Mouse (Mus musculus) embryonic facial prominence, embryonic 15.5 days (tissue): ENCODE data around the gene Arhgap45. TPM values are rescaled to one million over a fixed set of nuclear protein-coding genes. Genes with fewer than 3 reads are reported as not detected.
A peak's percentile ranks its signal among the peaks of the same experiment; 100 is the strongest.

Experiments used
- ATAC-seq: fragments of 200-750 bp; cut with Nextera tagmentation; 2 replicates; pipeline ENCODE4 v1.8.0; 2017; ENCODE audit warnings: low read depth, moderate TSS enrichment; ENCODE audit not compliant: insufficient number of reproducible peaks, low FRiP score, low TSS enrichment
- H3K27ac ChIP-seq: fragments of 300-500 bp; sonication (generic); replicated peaks from 2 replicates; pipeline ENCODE4 v1.5.1; 2015; ENCODE audit warnings: mild to moderate bottlenecking, inconsistent platforms
- H3K27me3 ChIP-seq: fragments of 300-500 bp; sonication (generic); 2 replicates; pipeline ENCODE4 v1.6.1; 2015; ENCODE audit warnings: inconsistent platforms
- H3K36me3 ChIP-seq: fragments of 300-500 bp; sonication (generic); 2 replicates; pipeline ENCODE4 v1.6.1; 2015; ENCODE audit warnings: mild to moderate bottlenecking, inconsistent platforms
- H3K4me1 ChIP-seq: fragments of 300-500 bp; sonication (generic); 2 replicates; pipeline ENCODE4 v1.6.1; 2015; ENCODE audit warnings: inconsistent platforms
- H3K4me2 ChIP-seq: fragments of 300-500 bp; sonication (generic); replicated peaks from 2 replicates; pipeline ENCODE4 v1.6.1; 2015; ENCODE audit warnings: mild to moderate bottlenecking, inconsistent platforms
- H3K4me3 ChIP-seq: fragments of 300-500 bp; sonication (generic); replicated peaks from 2 replicates; pipeline ENCODE4 v1.5.1; 2015; ENCODE audit warnings: mild to moderate bottlenecking, inconsistent platforms
- H3K9ac ChIP-seq: fragments of 300-500 bp; sonication (generic); 2 replicates; pipeline ENCODE4 v1.6.1; 2015; ENCODE audit warnings: inconsistent platforms
- H3K9me3 ChIP-seq: fragments of 300-500 bp; sonication (generic); replicated peaks from 2 replicates; pipeline ENCODE4 v1.6.1; 2016; ENCODE audit warnings: inconsistent platforms
- WGBS: fragments of 180-500 bp; shearing (Covaris S2); methylation state at CpG from one replicate; pipeline ENCODE4 v1.1.7; 2015; 5-methylcytosine and 5-hydroxymethylcytosine counted together
- polyA plus RNA-seq: library from polyadenylated mRNA; unstranded; fragments of >200 nt; fragmentation: Nextera tagmentation; extraction: Ambion mirVana; gene quantifications from 2 replicates; pipeline ENCODE4 v1.2.1, GENCODE M21; 2015

Arhgap45 gene
- polyA plus RNA-seq, 1 experiment from 2014 or later, result 6.2 TPM

DNA sequence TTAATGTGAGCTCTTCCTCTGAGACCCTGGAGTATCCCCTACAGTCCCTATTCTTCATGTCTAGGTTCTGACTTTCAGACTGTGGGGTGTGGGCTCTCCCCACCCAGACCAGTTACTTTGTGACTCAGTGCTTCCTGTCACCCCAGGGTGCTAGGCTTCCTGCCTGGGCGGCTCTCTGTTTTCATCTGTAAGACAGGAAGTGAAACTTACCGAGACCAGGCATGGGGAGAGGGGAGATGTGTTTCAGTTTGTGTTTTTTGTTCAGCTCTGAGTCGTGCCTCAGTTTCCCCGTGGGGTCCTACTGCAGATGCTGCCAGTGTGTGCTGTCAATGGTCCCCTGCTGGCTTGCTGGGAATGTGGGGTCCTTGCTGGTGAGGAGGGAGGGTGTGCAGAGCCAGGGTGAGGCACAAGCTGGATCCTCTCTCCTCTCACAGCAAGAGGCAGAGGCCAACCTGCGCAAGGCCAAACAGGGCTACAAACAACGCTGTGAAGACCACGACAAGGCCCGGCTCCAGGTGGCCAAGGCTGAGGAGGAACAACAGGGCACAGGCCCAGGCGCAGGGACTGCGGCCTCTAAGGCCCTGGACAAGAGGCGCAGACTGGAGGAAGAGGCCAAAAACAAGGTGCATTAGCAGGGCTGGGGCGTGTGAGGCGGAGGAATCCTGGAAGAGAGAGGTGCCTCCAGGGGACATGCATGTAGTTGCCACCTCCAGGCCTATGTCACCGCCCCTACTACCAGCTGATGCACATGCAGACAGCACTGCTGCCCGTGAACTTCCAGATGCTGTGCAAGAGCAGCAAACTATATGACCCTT, 8.0 kb downstream of the Arhgap45 start:
- Histone ChIP-seq H3K36me3 (no peaks in the 10 kb centered on the region), H3K9ac (no peak overlapping the region), H3K9me3 (no peaks in the 10 kb centered on the region), H3K27me3 (peaks cover 4% of the 10 kb centered on the region; the same call in 1 of the 2 replicates), H3K4me1 (peaks cover 19% of the 10 kb centered on the region), H3K4me2 (no peak overlapping the region), H3K27ac (no peak overlapping the region), H3K4me3 (no peak overlapping the region)
- no peak for ATAC-seq
- WGBS, result 67% methylated on average over 15 of the region's 15 CpGs

DNA sequence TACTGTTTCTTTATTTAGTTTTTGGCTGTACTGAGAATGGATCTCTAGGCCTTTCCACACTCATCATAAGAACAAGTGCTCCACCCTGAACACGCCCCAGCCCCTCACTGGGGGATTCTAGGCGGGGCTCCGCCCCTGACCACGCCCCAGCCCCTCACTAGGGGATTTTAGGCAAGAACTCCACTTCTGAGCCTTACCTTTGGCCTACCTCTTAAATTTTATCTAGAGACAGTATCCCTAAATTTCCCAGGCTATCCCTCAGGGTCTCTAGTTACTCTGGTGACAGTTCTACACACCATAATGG, 8.5 kb downstream of the Arhgap45 start:
- H3K4me3 ChIP-seq, result no peak overlapping the region
- H3K36me3 ChIP-seq, result no peaks in the 10 kb centered on the region
- no peak overlapping the region for H3K27ac ChIP-seq
- H3K4me2 ChIP-seq, result no peak overlapping the region
- no peaks in the 10 kb centered on the region for H3K9me3 ChIP-seq
- H3K27me3 ChIP-seq, result no peaks in the 10 kb centered on the region
- 53% methylated on average over 4 of the region's 4 CpGs for WGBS
- no peak overlapping the region for H3K9ac ChIP-seq
- ATAC-seq, result no peak
- H3K4me1 ChIP-seq, result peaks cover 13% of the 10 kb centered on the region

DNA sequence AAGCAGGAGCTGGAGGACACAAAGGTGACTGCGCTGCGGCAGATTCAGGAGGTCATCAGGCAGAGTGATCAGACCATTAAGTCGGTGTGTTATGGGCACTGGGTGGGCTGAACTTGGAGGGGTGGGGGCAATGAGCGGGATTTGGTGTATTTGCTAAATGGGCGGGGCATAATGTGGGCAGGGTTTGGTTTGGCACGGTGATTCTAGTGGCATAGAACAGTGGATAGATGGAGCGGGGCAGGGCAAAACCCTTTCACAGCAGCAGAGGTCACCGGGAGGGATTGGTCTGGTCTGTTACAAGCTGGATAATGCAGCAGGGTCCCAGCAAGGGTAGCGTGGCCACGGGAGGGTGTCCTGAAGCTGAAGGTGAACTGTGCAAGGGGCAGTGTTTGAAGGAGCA, 9.0 kb downstream of the Arhgap45 start:
- Histone ChIP-seq H3K36me3 (no peaks in the 10 kb centered on the region), H3K4me3 (no peak overlapping the region), H3K9ac (no peak overlapping the region), H3K9me3 (no peaks in the 10 kb centered on the region), H3K4me2 (no peak overlapping the region), H3K4me1 (peaks cover 8% of the 10 kb centered on the region; the same call in 1 of the 2 replicates), H3K27me3 (no peaks in the 10 kb centered on the region), H3K27ac (no peak overlapping the region)
- 75% methylated on average over 10 of the region's 10 CpGs for WGBS
- no peak for ATAC-seq

DNA sequence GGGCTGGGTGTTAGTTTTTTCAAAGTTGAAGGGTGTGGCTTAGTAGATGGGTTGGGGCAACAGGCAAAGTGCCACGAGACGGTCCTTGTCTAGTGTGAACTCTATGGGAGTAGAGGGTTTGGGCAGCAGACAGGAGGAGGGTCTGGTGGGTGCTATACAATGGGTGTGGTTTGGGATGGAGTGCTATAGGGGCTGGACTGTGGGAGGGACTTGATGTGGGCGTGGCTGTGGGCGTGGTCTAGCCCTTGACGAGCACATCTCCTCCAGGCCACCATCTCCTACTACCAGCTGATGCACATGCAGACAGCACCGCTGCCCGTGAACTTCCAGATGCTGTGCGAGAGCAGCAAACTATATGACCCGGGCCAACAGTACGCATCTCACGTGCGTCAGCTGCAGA, 9.4 kb downstream of the Arhgap45 start:
- no peak for ATAC-seq
- H3K27ac ChIP-seq, result no peak overlapping the region
- H3K4me1 ChIP-seq, result peaks cover 6% of the 10 kb centered on the region; the same call in 1 of the 2 replicates

DNA sequence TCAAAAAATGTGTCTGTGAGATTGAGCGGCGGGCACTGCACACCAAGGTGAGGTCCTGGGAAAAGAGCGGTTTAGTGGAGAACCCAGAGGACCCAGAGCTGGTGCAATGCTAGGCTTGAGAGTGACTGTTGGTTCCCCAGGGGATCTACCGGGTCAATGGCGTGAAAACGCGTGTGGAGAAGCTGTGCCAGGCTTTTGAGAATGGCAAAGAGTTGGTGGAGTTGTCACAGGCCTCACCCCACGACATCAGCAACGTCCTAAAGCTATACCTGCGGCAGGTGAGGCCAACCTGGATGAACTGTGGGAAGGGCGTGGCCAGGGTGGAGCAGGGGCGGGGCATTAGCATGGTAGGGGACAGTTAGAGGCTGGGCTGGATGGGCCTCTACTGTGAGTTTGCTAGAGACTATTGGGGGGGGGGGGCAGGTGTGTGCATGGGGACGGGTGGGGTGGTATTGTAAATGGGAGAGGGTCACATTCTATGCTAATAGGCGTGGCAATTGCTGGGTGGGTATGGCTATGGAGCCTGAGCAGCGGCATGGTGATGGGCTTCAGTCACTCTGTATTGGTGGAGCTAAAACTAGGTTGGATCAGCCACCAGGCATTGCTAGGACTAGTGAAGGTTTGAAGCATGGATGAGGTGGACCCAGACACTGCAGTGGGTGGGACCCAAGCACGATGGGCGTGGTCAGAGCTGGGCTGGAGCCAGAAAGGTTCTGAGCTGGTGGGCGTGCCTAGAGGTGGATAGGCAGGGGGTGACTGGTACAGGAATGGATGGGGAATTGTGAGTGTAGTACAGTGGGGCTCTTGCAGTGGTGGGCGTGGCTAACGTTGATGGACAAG, 11.4 kb downstream of the Arhgap45 start:
- Histone ChIP-seq H3K4me3 (no peak overlapping the region), H3K4me2 (no peak overlapping the region), H3K9ac (no peak overlapping the region), H3K27me3 (no peaks in the 10 kb centered on the region), H3K27ac (no peak overlapping the region), H3K9me3 (no peaks in the 10 kb centered on the region), H3K36me3 (no peaks in the 10 kb centered on the region), H3K4me1 (peaks cover 13% of the 10 kb centered on the region; the same call in 1 of the 2 replicates)
- 70% methylated on average over 20 of the region's 20 CpGs for WGBS
- ATAC-seq, result no peak

More for the DNA sequence above, 9.4 kb downstream of the Arhgap45 start:
- no peak overlapping the region for H3K4me3 ChIP-seq
- WGBS, result 57% methylated on average over 12 of the region's 12 CpGs
- H3K4me2 ChIP-seq, result no peak overlapping the region
- no peaks in the 10 kb centered on the region for H3K36me3 ChIP-seq
- H3K9ac ChIP-seq, result no peak overlapping the region
- no peaks in the 10 kb centered on the region for H3K27me3 ChIP-seq
- H3K9me3 ChIP-seq, result no peaks in the 10 kb centered on the region

DNA sequence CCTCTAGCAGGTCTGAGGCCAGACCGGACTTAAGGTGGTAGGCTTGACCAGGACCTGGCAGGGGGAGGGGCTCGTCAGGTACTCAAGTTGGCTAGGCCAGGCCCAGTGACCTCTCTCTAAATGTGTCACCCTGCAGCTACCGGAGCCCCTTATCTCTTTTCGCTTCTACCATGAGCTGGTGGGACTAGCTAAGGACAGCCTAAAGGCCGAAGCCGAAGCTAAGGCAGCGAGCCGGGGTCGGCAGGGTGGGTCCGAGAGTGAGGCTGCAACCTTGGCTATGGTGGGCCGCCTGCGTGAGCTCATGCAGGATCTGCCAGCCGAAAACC, 12.0 kb downstream of the Arhgap45 start:
- ATAC-seq, result no peak
- H3K36me3 ChIP-seq, result no peaks in the 10 kb centered on the region
- no peak overlapping the region for H3K4me3 ChIP-seq
- no peaks in the 10 kb centered on the region for H3K9me3 ChIP-seq
- no peak overlapping the region for H3K9ac ChIP-seq
- H3K27ac ChIP-seq, result no peak overlapping the region
- WGBS, result 94% methylated on average over 13 of the region's 13 CpGs
- H3K27me3 ChIP-seq, result no peaks in the 10 kb centered on the region
- H3K4me1 ChIP-seq, result peaks cover 18% of the 10 kb centered on the region; the same call in 1 of the 2 replicates
- H3K4me2 ChIP-seq, result no peak overlapping the region

DNA sequence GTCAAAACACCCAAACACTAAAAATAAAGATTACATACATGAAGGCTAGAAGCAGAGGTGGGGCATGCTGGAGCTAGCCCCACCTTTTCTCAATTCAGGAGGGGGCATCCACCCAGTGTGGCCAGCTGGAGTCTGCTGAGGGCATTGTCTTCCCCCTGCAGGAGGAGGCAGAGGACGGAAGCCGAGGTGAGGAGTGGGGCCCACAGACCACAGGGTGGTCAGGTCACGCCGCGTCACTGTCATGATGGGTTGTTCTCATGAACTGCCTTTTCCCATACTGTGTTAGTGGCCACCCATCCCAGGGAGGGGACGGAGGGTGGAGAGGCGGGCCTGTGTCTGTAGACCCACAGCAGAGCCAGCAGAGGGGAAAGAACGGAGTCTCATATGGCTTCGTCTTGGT, 13.7 kb downstream of the Arhgap45 start:
- peaks cover 8% of the 10 kb centered on the region for H3K36me3 ChIP-seq
- H3K4me1 ChIP-seq, result peaks cover 24% of the 10 kb centered on the region
- no peak overlapping the region for H3K4me2 ChIP-seq
- H3K27ac ChIP-seq, result no peak overlapping the region
- H3K27me3 ChIP-seq, result no peaks in the 10 kb centered on the region
- whole genome bisulfite sequencing, result 81% methylated on average over 9 of the region's 9 CpGs
- no peak for ATAC-seq
- no peaks in the 10 kb centered on the region for H3K9me3 ChIP-seq
- H3K9ac ChIP-seq, result no peak overlapping the region
- H3K4me3 ChIP-seq, result no peak overlapping the region

DNA sequence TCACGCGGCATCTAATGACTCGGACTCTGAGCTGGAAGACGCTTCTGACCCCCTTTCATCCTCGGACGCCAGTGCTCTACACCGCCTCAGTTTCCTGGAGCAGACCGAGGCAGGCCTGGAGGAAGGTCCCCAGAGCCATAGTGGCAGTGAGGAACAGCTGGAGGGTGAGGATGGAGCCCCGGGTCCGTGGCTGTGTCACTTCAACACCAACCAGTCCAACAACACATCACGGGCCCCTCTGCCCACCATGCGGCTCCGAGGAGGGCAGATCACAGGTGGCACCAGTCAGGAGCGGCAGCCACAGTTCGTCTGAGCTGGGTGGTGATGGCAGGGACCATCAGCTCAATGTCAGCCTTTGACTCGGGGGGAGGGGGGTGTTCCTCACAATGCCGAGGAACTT, 14.3 kb downstream of the Arhgap45 start:
- Histone ChIP-seq H3K4me1 (peaks cover 24% of the 10 kb centered on the region), H3K4me2 (no peak overlapping the region), H3K4me3 (no peak overlapping the region), H3K9ac (no peak overlapping the region), H3K9me3 (no peaks in the 10 kb centered on the region), H3K27me3 (no peaks in the 10 kb centered on the region), H3K36me3 (peaks cover 13% of the 10 kb centered on the region), H3K27ac (no peak overlapping the region)
- no peak for ATAC-seq
- 81% methylated on average over 17 of the region's 17 CpGs for WGBS

DNA sequence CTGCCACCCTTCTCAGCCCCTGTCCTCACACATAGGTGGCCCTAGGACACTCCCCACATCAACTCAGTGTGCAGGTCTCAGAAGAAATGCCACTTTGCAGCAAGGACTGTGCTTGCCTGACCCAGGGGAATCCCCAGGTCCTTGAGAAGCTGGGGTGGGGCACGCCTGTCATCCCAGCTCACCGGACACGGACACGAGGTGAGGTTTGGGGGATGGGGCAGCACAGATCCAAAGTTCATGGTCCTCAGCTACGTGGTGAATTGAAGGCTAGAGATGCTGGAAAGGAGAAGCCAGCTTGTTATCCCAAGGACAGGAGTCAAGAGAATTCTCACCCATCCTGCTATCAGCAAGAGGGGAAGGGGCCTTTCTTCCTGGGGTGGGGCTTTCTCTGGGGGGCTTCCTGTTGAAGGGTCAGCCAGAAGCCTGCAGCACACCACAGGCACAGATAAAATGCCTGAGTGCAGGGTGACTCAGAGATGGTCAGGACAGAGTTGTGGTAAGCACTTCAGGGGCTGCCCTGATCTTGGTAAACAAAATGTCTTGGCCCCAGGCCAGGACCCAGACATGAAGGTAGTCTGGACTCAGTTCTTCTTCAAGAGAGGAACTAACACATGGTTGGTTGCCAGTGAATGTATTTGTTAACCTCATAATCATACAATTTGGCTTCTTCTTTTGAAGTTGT, 16.5 kb downstream of the Arhgap45 start:
- ATAC-seq, result no peak
- Histone ChIP-seq H3K27ac (peak overlapping the region; percentile 40), H3K4me1 (peaks cover 26% of the 10 kb centered on the region), H3K9me3 (no peaks in the 10 kb centered on the region), H3K4me2 (no peak overlapping the region), H3K4me3 (no peak overlapping the region), H3K27me3 (no peaks in the 10 kb centered on the region), H3K36me3 (peaks cover 35% of the 10 kb centered on the region), H3K9ac (no peak overlapping the region)
- 56% methylated on average over 5 of the region's 5 CpGs for WGBS

DNA sequence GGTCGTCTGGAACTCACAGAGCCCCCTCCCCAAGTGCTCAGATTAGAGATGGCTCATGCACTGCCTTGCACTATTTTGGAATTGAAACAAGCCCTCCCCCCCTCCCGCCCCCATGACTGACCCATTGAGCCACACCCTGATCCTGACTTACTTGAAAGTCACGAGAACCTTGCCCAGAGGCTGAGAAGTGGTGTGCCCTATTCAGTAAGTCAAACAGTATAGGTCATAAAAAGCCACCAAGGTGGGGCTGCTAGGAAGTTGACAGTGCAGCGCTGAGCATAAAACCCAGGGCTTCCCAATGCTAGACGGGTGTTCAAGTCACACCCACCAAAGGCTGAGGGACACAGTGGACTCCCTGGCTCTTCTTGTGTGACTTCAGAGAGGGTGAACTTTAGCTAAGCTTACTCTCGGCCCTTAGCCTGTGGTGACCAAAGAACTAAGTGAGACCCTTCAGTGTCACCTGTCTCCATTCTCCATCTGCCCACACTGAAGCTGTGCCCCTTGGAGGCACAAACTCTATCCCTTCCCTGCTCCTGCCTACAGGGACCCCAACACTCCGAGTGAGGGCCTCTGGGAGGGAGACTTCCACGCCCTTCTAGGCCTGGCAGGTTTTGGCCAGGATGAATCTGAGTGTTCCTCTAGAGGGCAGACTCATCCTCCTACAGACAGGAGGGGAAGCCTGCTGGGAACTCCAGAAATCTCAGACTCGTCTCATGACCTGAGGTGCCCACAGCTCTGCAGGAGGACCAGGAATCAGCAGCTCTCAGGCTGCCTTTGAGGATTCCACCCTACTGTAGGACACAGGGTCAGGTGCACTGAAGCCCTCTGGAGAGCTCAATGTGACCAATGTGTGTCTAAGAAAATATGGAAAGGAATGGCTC, 17.3 kb downstream of the Arhgap45 start:
- no peak overlapping the region for H3K4me3 ChIP-seq
- H3K36me3 ChIP-seq, result peaks cover 39% of the 10 kb centered on the region
- no peak overlapping the region for H3K4me2 ChIP-seq
- ATAC-seq, result no peak
- no peaks in the 10 kb centered on the region for H3K9me3 ChIP-seq
- no peak overlapping the region for H3K9ac ChIP-seq
- H3K27me3 ChIP-seq, result no peaks in the 10 kb centered on the region
- peak overlapping the region; percentile 48; the same call in 1 of the 2 replicates for H3K27ac ChIP-seq
- peaks cover 34% of the 10 kb centered on the region for H3K4me1 ChIP-seq
- WGBS, result 39% methylated on average over 9 of the region's 9 CpGs
